Mouse (Mus musculus) hindbrain, postnatal 0 days (tissue): Measurements from ENCODE around the gene Brcc3. TPM values are rescaled to one million over a fixed set of nuclear protein-coding genes. Genes with fewer than 3 reads are reported as not detected.

Source experiments
- ATAC-seq: fragments of 200-750 bp; cut with Nextera tagmentation; 2 replicates; pipeline ENCODE4 v1.8.0; 2017; ENCODE audit warnings: mild to moderate bottlenecking, moderate TSS enrichment, moderate library complexity
- DNase-seq: peaks from one replicate; pipeline ENCODE4 v3.0.0-alpha.2; 2015; ENCODE audit warnings: low spot score
- H3K27ac ChIP-seq: fragments of 300-500 bp; sonication (generic); 2 replicates; pipeline ENCODE4 v1.5.1; 2014; ENCODE audit warnings: mild to moderate bottlenecking
- H3K27me3 ChIP-seq: fragments of 300-500 bp; sonication (generic); 2 replicates; pipeline ENCODE4 v1.6.1; 2014; ENCODE audit warnings: low read length, mixed read lengths; ENCODE audit not compliant: insufficient read depth
- H3K36me3 ChIP-seq: fragments of 300-500 bp; sonication (generic); 2 replicates; pipeline ENCODE4 v1.6.1; 2014; ENCODE audit warnings: low read length, mixed read lengths; ENCODE audit not compliant: insufficient read depth
- H3K4me1 ChIP-seq: fragments of 300-500 bp; sonication (generic); 2 replicates; pipeline ENCODE4 v1.6.1; 2014; ENCODE audit warnings: antibody characterized with exemption, low read length, mixed read lengths; ENCODE audit not compliant: insufficient read depth
- H3K4me2 ChIP-seq: fragments of 300-500 bp; sonication (generic); 2 replicates; pipeline ENCODE4 v1.6.1; 2014; ENCODE audit warnings: low read depth, mild to moderate bottlenecking, low read length, moderate library complexity, mixed read lengths
- H3K4me3 ChIP-seq: fragments of 300-500 bp; sonication (generic); 2 replicates; pipeline ENCODE4 v1.5.1; 2014; ENCODE audit warnings: low read length
- H3K9ac ChIP-seq: fragments of 300-500 bp; sonication (generic); replicated peaks from 2 replicates; pipeline ENCODE4 v1.6.1; 2014; ENCODE audit warnings: mild to moderate bottlenecking, low read length, moderate library complexity, mixed read lengths
- H3K9me3 ChIP-seq: fragments of 300-500 bp; sonication (generic); 2 replicates; pipeline ENCODE4 v1.6.1; 2016; ENCODE audit warnings: low read length, mixed read lengths
- CTCF ChIP-seq: IDR thresholded peaks from 2 replicates; pipeline ENCODE4 v1.5.1; 2016; ENCODE audit warnings: antibody characterized with exemption, control low read depth, low read depth
- WGBS: fragments of 180-500 bp; shearing (Covaris S2); extraction: QIAGEN DNeasy Blood & Tissue Kit; methylation state at CpG from one replicate; pipeline ENCODE4 v1.1.7; 2014; 5-methylcytosine and 5-hydroxymethylcytosine counted together
- polyA plus RNA-seq: library from polyadenylated mRNA; unstranded; fragments of >200 nt; fragmentation: Nextera tagmentation; extraction: Ambion mirVana; gene quantifications from 2 replicates; pipeline ENCODE4 v1.2.1, GENCODE M21; 2015
- total RNA-seq: library from RNA; depleted of rRNA; stranded (reverse); fragments of >200 nt; gene quantifications from 2 replicates; pipeline ENCODE4 v1.2.3, GENCODE M21; 2014; rRNA removed

Brcc3 gene
- total and polyA plus RNA-seq, 2 experiments from 2014 or later: 22.1 to 42.2 TPM

DNA sequence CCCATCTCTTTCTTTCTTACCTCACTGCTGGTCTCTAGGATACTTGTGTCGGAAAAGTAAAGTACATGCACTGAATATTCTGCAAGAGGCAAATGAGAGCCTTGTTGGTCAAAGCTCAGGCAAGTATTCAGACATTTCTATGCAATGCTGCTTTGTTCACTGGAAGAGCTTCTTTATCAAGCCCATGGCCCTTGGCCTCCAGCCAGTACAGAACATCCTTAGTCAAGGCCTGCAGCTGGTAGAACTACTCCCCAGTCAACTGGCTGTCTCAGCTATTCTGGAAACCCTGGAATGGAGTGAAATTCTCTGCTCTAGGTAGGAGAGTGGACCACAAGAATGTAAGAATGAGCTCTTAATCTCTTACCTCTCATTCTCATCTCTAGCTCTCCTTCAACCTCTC lies 73.5 kb downstream of the Brcc3 start:
- WGBS: 95% methylated on average over 1 of the region's 1 CpGs
- H3K27ac ChIP-seq: no peak overlapping the region
- no peak overlapping the region for H3K4me2 ChIP-seq
- H3K27me3 ChIP-seq: no peaks in the 10 kb centered on the region
- H3K9me3 ChIP-seq: no peaks in the 10 kb centered on the region
- H3K4me1 ChIP-seq: no peaks in the 10 kb centered on the region
- DNase-seq: no peak
- H3K4me3 ChIP-seq: no peak overlapping the region
- no peak overlapping the region for H3K9ac ChIP-seq
- TF ChIP-seq CTCF: no peak
- ATAC-seq: no peak
- H3K36me3 ChIP-seq: no peaks in the 10 kb centered on the region

Other genes starting within 250 kb of the Brcc3 start
- gene Fundc2, start 34.2 kb upstream of the Brcc3 start, total RNA-seq: 22.1 and 23.0 TPM in 2 replicates
- 34.2 and 36.4 TPM in 2 replicates for gene Fundc2, start 34.2 kb upstream of the Brcc3 start, polyA plus RNA-seq
- 0.75 and 4.4 TPM in 2 replicates for gene F8, start 34.0 kb upstream of the Brcc3 start, total RNA-seq
- 1.4 and 1.9 TPM in 2 replicates for gene F8, start 34.0 kb upstream of the Brcc3 start, polyA plus RNA-seq
- 3.5 and 5.6 TPM in 2 replicates for gene Cmc4, start within 50 bp of the Brcc3 start, total RNA-seq
- gene Cmc4, start within 50 bp of the Brcc3 start, polyA plus RNA-seq: 25.7 and 28.2 TPM in 2 replicates
- 4.6 and 6.8 TPM in 2 replicates for gene Mtcp1, start within 50 bp of the Brcc3 start, total RNA-seq
- 3.6 and 4.1 TPM in 2 replicates for gene Mtcp1, start within 50 bp of the Brcc3 start, polyA plus RNA-seq
- 56.9 and 86.6 TPM in 2 replicates for gene Vbp1, start 97.7 kb downstream of the Brcc3 start, total RNA-seq
- 278 and 281 TPM in 2 replicates for gene Vbp1, start 97.7 kb downstream of the Brcc3 start, polyA plus RNA-seq
- 24.6 and 27.3 TPM in 2 replicates for gene Rab39b, start 161.6 kb downstream of the Brcc3 start, total RNA-seq
- 23.2 and 23.6 TPM in 2 replicates for gene Rab39b, start 161.6 kb downstream of the Brcc3 start, polyA plus RNA-seq